Mouse (Mus musculus): ENCODE results near the gene Ccdc106.
A peak's percentile ranks its signal among the peaks of the same experiment; 100 is the strongest.
"Not testable (repeated sequence)": the region's sequence is repeated elsewhere in the genome, so short reads cannot be mapped to it uniquely, and the experiment has no call there.

Gene Ccdc106

DNA sequence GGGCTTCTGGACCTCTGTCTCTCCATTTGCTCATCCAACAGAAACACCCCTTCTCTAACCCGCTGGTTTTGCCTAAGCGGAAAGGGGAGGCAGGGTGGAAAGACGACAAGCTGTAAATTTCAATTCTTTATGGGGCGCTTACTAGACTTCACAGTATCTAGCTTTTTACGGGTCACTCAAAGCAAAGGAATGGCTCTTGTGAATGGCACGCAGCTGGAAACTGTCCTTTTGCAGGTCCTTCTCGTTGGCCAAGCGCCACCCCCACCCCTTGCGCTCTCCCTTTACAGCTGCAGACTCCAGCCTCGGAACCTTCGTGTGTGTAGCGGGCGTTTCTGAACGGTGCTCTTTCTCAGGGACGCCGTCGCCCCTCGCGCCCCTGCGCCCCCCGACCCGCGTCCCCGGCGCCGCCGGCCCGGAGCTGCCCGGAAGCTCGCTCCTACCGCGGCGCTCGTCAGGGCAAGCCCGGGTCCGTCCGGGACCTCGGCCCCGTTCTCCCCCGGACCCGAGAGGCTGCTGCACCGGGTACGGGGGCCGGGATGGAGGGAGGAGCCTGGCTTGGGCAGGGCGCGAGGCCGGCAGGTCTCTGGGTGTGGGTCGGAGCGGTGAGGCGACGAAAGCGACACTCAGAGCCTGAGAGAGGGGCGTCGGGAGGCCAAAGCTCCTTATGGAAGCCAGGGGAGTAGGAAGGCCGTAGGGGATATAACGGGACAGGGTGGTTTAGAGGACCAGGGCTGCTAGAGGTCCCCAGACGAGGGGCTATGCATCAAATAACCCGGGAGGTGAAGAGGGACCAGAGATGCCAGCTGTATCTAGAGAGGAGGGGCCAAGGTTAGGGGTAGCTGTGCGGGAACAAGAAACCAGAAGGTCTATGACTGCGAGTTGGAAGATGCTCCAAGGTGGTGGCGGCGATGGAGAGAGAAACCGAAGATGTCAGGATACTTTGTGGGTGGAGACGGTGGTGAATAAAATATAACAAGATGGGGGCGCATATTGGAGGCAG is 31.1 kb downstream of the Ccdc106 start, which contains the start of gene Zfp580:
TSS of gene Zfp580 (plus strand) at position 346 of the 1,000 bp plus-strand sequence.
- DNase-seq (ENCODE audit: low read depth, low spot score), result peak; percentile 45

GRCm38 (mm10) chr7:5052438-5052837 is 32.1 kb downstream of the Ccdc106 start:
- no peak for DNase-seq (ENCODE audit: low read depth, low spot score)

GRCm38 (mm10) chr7:5052931-5053343 is 32.6 kb downstream of the Ccdc106 start:
- no peak for DNase-seq (ENCODE audit: low read depth, low spot score)

DNA sequence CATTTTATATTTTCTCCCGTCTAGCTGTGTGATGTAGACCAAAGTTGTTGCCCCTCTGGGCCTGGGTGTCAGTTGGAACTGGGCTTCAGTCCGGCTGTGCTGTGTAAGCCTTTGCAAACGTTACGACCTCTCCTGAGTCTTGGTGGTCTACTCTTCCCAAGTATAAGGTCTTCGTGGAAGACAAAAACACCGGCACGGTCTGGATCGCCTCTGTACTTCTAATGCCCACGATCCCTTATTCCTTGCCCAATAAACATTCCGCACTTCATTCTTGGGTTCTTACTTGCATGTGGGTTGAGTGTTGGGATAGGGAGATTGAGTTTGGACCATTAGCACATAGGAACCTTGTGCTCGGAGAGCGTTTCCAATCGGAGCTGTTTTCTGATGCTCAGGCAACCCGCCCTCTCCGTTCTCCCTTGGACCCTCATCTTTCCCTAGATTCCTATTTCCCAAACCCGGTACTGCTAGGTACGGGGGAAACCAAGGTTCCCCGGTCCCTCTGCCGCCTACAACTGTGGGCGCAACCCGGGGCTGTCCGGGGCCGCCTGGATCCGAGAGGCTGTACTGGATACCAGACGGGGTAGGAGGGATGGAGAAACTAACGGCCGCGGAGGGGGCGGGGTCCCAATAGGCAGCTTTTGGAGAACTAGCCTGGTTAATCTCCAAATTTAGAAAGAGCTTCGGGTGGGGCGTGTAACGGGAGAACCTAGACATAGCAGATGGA is 33.3 kb downstream of the Ccdc106 start:
- no peak for DNase-seq (ENCODE audit: low read depth, low spot score)

GRCm38 (mm10) chr7:5056651-5057263 is 36.4 kb downstream of the Ccdc106 start:
- DNase-seq (ENCODE audit: low read depth, low spot score), result no peak

DNA sequence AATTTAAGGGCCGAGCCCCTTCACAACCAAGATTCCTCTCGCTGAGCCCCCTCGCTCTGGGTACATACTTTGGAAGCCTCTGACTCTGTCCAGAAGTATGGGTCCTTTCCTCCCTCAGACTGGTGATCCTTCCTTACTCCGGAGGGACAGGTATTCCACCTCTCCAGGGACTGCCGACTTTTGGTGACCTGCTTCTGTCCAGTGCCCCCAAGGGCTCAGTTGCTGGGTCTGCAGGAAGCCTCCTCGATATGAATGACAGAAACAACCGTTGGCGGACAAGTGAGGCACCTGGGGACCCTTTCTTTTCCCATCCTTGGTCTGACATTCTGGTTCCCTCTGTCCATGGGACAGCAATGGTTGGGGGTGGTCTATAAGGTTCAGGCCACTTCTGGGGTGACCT is 37.0 kb downstream of the Ccdc106 start:
- no peak for DNase-seq (ENCODE audit: low read depth, low spot score)

DNA sequence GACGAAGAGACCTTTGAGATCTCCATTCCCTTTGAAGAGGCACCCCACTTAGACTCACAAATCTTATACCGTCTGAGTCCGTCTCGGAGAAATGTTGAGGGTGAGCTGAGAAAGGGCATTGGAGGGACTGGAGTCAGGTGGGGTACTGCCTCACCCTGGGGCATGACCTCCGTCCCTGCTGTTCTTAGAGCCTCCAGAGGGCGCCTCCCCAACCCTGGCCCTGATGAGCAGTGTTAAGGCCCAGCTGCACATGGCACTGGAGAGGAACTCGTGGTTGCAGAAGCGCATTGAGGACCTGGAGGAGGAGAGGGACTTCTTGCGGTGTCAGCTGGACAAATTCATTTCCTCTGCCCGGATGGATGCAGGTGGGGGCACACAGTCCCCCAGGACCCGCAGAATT is 37.5 kb downstream of the Ccdc106 start:
- no peak for DNase-seq (ENCODE audit: low read depth, low spot score)

GRCm38 (mm10) chr7:5058631-5059030 is 38.3 kb downstream of the Ccdc106 start:
- no peak for DNase-seq (ENCODE audit: low read depth, low spot score)

- no peak for DNase-seq (ENCODE audit: low read depth, low spot score)
Measured at GRCm38 (mm10) chr7:5059421-5059820, 39.1 kb downstream of the Ccdc106 start.

GRCm38 (mm10) chr7:5060239-5060731 is 39.9 kb downstream of the Ccdc106 start:
- DNase-seq (ENCODE audit: low read depth, low spot score), result no peak

DNA sequence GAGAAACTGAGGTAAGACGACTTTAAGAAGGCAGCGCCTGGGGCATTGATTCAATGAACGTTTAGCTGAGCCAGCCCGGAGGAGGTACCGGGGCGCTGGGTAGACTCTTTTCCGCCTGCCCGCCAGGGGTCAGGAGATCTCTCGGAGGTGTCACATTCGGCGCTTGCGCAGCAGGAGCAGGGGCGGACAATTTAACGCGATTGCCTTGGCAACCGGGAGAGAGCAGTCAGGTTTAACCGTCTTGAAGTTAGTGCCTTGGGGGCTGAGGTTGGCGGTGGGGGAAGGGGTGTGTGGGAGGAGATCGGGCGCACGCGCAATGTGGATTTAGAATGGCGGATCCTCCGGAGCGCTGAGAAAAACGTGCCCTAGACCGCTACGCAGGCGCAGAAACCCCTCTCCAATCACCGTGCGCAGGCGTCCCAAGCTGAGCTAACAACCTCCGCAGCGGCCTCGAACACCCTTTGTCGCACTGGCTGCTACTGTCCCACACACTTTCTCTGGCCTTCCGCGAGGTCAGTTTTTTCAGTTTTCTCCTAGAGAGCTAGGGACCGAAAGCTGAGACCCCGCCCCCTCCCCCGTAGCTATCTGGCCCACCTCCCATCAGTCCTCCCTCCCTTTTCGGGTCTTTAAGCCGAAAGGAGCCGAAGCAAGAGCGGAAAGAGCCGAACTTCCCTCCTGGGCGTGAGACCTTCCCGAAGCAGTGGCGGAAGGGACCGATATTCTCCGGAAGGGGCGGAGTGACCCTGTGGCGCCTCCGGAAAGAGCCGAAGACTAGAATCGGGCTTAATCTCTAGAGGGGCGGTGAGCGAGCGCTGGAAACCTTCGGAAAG is 40.8 kb downstream of the Ccdc106 start:
- DNase-seq (ENCODE audit: low read depth, low spot score), result peak; percentile 91

- no peak for DNase-seq (ENCODE audit: low read depth, low spot score)
Measured at GRCm38 (mm10) chr7:5061774-5062359, 41.5 kb downstream of the Ccdc106 start, which contains the start of gene U2af2. TSS of gene U2af2 (plus strand) at chr7:5062143.

DNA sequence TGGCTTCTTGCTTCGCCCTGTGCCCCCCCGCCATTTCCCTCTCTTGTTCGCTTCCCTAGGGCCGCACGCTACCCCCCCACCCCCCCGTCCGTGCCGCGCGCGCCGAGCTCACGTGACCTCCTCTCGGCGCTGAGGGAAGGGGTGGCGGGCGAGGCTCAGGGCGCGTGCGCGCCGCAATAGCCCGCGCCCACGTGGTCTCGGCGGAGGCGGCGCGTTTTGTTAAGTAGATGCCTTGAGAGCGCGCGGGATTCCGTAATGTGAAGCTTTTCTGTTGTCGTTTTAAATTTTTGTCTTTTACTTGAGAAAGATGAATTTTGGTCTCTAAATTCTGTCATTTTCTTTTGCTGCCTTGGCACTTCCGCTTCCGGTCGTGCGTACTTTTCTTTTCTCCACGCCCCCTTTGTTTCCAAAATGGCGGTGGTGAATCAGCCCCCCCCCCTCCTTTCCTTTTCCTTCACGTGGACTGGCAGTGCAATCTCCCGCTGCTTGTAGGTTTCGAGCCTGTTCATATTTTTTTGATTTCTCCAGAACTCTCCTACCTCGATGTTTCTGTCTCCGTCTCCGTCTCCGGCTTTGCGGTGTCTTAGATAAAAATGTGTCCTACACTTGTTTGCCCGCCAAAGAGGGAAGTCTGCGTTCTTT is 42.1 kb downstream of the Ccdc106 start:
- DNase-seq (ENCODE audit: low read depth, low spot score), result no peak

GRCm38 (mm10) chr7:5064886-5065285 is 44.5 kb downstream of the Ccdc106 start:
- DNase-seq (ENCODE audit: low read depth, low spot score), result no peak

DNA sequence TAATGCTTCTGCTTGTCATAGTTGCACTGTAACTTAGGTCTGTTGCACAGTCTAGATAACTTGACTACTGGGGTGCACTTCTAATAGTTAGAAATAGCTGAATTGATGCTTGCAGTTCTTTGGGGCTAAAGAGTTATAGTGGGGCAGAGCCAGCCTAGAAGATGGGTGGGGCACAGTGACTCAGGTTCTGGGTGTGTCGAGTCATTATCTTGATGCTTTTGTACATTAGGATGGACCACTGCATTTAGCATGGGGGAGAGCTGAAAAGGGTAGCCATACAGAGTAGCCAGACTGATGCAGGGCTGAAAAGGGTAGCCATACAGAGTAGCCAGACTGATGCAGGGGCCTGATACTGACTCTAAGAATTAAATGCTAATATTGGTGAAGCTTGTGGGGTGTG is 53.2 kb downstream of the Ccdc106 start:
- no peak for DNase-seq (ENCODE audit: low read depth, low spot score)

GRCm38 (mm10) chr7:5074984-5075383 is 54.6 kb downstream of the Ccdc106 start:
- DNase-seq (ENCODE audit: low read depth, low spot score), result no peak

DNA sequence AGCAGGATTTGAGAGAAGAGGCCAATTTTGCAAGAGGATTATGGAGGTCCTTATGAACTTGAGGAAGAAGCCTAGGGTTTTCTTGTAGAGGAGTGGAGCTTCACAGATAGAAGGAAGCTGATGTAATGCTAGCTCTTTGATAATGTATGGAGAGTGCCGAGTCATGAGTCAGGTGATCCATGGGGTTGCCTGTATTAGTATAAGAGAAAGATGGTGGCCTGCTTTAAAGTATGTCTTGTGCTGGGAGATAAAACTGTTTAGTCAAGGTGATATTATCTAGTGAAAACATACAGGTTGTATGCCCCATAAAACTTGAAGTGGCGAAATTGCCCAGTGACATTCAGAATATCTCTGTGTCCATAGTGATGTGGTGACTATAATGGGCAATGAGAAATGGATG is 56.6 kb downstream of the Ccdc106 start:
- no peak for DNase-seq (ENCODE audit: low read depth, low spot score)

- DNase-seq (ENCODE audit: low read depth, low spot score), result not testable (repeated sequence)
Measured at GRCm38 (mm10) chr7:5079365-5080009, 59.1 kb downstream of the Ccdc106 start.

GRCm38 (mm10) chr7:5080010-5080751 is 59.8 kb downstream of the Ccdc106 start, which contains the start of gene Epn1:
TSS of gene Epn1 (plus strand) at chr7:5080235.
- DNase-seq (ENCODE audit: low read depth, low spot score), result peak; percentile 94

Data from WW6 (cell line).